Mouse (Mus musculus): ENCODE results near the gene Mdh2.

Gene Mdh2

DNA sequence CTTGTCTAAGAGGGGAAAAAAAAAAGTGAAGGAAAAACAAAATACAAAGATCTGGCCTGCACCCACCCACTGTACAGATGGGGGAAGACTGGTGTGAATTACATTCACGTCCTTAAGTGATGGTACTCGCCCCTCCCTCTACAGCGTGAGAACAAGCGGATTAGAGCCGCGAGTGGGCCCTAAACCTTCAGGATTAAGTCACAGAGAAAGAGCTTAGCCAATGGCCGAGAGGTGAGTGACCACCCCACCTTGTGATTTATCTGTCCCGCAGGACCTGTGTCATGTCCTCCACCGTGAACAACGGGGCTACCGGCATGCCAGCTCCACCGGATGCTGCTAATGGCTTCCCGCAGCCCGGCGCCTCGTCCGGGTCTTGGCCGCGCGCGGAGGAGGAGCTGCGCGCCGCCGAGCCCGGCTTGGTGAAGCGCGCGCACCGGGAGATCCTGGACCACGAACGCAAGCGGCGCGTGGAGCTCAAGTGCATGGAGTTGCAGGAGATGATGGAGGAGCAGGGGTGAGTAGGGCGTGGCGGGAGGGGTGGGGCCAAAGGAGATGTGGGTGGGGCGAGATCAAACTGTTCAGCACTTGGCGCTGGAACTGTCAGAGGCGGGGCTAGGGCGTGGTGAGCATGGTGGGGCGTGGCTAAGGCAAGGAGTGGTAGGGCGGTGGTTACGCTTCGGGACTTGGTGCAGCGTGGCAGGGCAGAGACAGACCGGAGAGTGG lies 56.6 kb downstream of the Mdh2 start:
- no peak for DNase-seq (ENCODE audit: low read depth)

DNA sequence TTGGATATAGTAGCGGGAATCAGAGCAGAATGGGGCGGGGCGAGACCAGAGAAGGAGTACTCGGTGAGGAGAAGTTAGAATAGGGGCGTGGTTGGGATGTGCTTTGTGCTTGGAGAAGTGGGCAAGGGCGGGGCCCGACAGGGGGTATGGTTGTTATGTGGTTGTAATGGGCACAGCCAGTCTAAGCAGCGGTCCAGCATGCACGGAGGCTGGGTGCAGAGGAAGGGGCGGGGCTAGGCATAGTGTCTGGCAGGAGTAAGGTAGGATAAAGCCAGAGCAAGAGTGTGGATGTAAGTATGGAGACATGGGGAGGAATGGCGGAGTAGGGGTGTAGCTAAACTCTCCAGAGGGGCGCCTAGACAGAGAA lies 57.2 kb downstream of the Mdh2 start:
- no peak for DNase-seq (ENCODE audit: low read depth)

- no peak for DNase-seq (ENCODE audit: low read depth)
Measured at GRCm38 (mm10) chr5:135835981-135836380, 57.7 kb downstream of the Mdh2 start.

All from fibroblast of lung, adult 2 months (primary cell).